In the genomic region with DNA sequence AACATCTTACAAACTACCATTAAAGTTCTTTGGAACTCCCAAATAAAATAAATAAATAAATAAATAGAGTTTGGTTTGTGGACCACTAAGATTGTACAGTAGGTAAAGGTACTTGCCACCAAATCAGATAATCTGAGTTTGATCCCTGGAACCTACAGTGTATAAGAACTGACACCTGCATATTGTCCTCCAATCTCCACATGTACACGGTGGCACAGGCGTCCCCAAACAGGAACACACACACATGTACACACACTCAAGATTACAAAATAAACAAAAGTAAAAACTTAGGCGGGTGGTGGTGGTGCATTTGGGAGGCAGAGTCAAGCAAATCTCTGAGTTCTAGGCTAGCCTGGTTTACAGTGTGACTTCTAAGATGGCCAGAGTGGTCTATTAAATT, we compare ENCODE assay signal across 19 mouse cellular contexts. TPM values are rescaled to one million over a fixed set of nuclear protein-coding genes. Genes with fewer than 3 reads are reported as not detected.
A peak's percentile ranks its signal among the peaks of the same experiment; 100 is the strongest.
DNase-seq lines count a peak whose midpoint lies in the region; ATAC-seq lines count a peak whose summit lies in the region.
"Had no signal": no experiment of that assay in that cellular context is flagged by ENCODE, and none has a peak within 500 bp of the region (broad histone marks: within the 10 kb centered on the region; RNA-seq: fewer than 3 reads in every experiment).

No protein-coding gene starts in this region.

- no peak overlapping the region for H3K4me3 ChIP-seq in midbrain, embryonic 11.5 days (ENCODE audit: low read depth, low read length)
- no peak overlapping the region for H3K4me3 ChIP-seq in midbrain, embryonic 13.5 days (replicated peaks)

- peak; percentile 61 for DNase-seq in heart, adult 11 months
- no peak for DNase-seq in heart, adult 18-20 months
- peak; percentile 73 for DNase-seq in midbrain, embryonic 11.5 days (ENCODE audit: low spot score, missing footprints)
- DNase-seq: adrenal gland, adult 2 months; adrenal gland, adult 8-10 months; adrenal gland, postnatal 10 days; adrenal gland, postnatal 14 days; adrenal gland, postnatal 25 days; adrenal gland, postnatal 36 days; B cell, adult 2 months; cerebellum, adult 11 months; cerebellum, adult 11-12 months; cerebellum, adult 18-20 months had no signal

- no peaks in the 10 kb centered on the region for H3K9me3 ChIP-seq in midbrain, embryonic 11.5 days (ENCODE audit: control insufficient read depth, low read length)
- no peaks in the 10 kb centered on the region for H3K9me3 ChIP-seq in midbrain, embryonic 13.5 days
- H3K9me3 ChIP-seq: G1E had no signal

- 0 out of 2 replicates have a peak, but pooled peaks cover 3% of the 10 kb centered on the region for H3K4me1 ChIP-seq in midbrain, embryonic 11.5 days (ENCODE audit: control insufficient read depth, insufficient read depth, low read length)
- H3K4me1 ChIP-seq in midbrain, embryonic 13.5 days (replicated peaks): peaks cover 8% of the 10 kb centered on the region

- no peak for ATAC-seq in midbrain, embryonic 11.5 days (ENCODE audit: low FRiP score)
- ATAC-seq in midbrain, embryonic 13.5 days: no peak
- ATAC-seq: activated CD4-positive, CD25-positive, alpha-beta regulatory T cell, adult 4 months; CD4-positive, CD25-positive, alpha-beta regulatory T cell, adult 4 months; Patski had no signal

- no peaks in the 10 kb centered on the region for H3K27me3 ChIP-seq in midbrain, embryonic 11.5 days (ENCODE audit: control insufficient read depth, insufficient read depth, low read length)
- no peaks in the 10 kb centered on the region for H3K27me3 ChIP-seq in midbrain, embryonic 13.5 days
- H3K27me3 ChIP-seq: CH12.LX, Patski had no signal

- no peak overlapping the region for H3K27ac ChIP-seq in midbrain, embryonic 11.5 days (ENCODE audit: low read depth, low read length)
- H3K27ac ChIP-seq in midbrain, embryonic 13.5 days: no peak overlapping the region

- H3K4me2 ChIP-seq in midbrain, embryonic 11.5 days: no peak overlapping the region
- H3K4me2 ChIP-seq in midbrain, embryonic 13.5 days (replicated peaks): no peak overlapping the region

- peaks cover 17% of the 10 kb centered on the region for H3K36me3 ChIP-seq in midbrain, embryonic 11.5 days (ENCODE audit: control insufficient read depth, insufficient read depth, low read length)
- peaks cover 44% of the 10 kb centered on the region for H3K36me3 ChIP-seq in midbrain, embryonic 13.5 days

- WGBS in midbrain, embryonic 11.5 days: 95% methylated on average over 3 of the region's 3 CpGs
- 98% methylated on average over 3 of the region's 3 CpGs for WGBS in midbrain, embryonic 13.5 days

- H3K9ac ChIP-seq in midbrain, embryonic 11.5 days (ENCODE audit: low read length): no peak overlapping the region
- H3K9ac ChIP-seq in midbrain, embryonic 13.5 days (replicated peaks): no peak overlapping the region

RNA-seq across cellular contexts. Expression of gene Abce1, which starts 4.9 kb away (rescaled TPM):
- 10 to 100 TPM; 43.5 to 43.6 TPM for total RNA-seq in heart, adult 18-20 months (2021)
- 139 and 160 TPM in 2 replicates for polyA plus RNA-seq in midbrain, embryonic 11.5 days (2014; fragmentation: Nextera tagmentation; extraction: Ambion mirVana)
- polyA plus RNA-seq in midbrain, embryonic 13.5 days (2015; fragmentation: Nextera tagmentation; extraction: Ambion mirVana): 83.5 and 87.0 TPM in 2 replicates

RNA-seq across cellular contexts. Expression of gene Anapc10, which starts 4.9 kb away (rescaled TPM):
- 1 to 10 TPM; 4.4 to 5.5 TPM for total RNA-seq in heart, adult 18-20 months (2021)
- 43.7 and 46.6 TPM in 2 replicates for polyA plus RNA-seq in midbrain, embryonic 11.5 days (2014; fragmentation: Nextera tagmentation; extraction: Ambion mirVana)
- polyA plus RNA-seq in midbrain, embryonic 13.5 days (2015; fragmentation: Nextera tagmentation; extraction: Ambion mirVana): 41.3 and 44.5 TPM in 2 replicates

Comparison
In these comparisons a context has a peak if more than half of its experiments do, and no peak if none do; other contexts are left out.
1. DNase-seq: peak in heart, adult 11 months (single experiment) and midbrain, embryonic 11.5 days (single experiment); none in heart, adult 18-20 months (0 of 2).